Mouse (Mus musculus) ES-Bruce4 (cell line): ENCODE data around the gene Pdhx.

ENCODE experiments used
- CTCF ChIP-seq: IDR thresholded peaks from one replicate; pipeline ENCODE4 v1.8.1; 2011; ENCODE audit warnings: low read depth, low read length
- POLR2A ChIP-seq: IDR thresholded peaks from one replicate; pipeline ENCODE4 v1.8.1; 2011; ENCODE audit warnings: low read length; ENCODE audit not compliant: insufficient read depth

GRCm38 (mm10) chr2:103081117-103081516, 7.8 kb upstream of the Pdhx start:
- TF ChIP-seq CTCF (no peak), POLR2A (no peak)
